Mouse (Mus musculus) lung, adult 2 months (tissue): ENCODE data around the gene Snx6. TPM values are rescaled to one million over a fixed set of nuclear protein-coding genes. Genes with fewer than 3 reads are reported as not detected.

Experiments
- DNase-seq: peaks from one replicate; pipeline ENCODE4 v3.0.0; 2022
- H3K4me1 ChIP-seq: fragments of 200-500 bp; 2 replicates; pipeline ENCODE4 v1.6.1; 2011; ENCODE audit warnings: low read length; ENCODE audit not compliant: control insufficient read depth, insufficient read depth
- H3K4me3 ChIP-seq: fragments of 200-500 bp; replicated peaks from 2 replicates; pipeline ENCODE3; 2011; ENCODE audit warnings: low read depth, mild to moderate bottlenecking, control low read depth, low read length; ENCODE audit errors: extremely low read depth
- CTCF ChIP-seq: fragments of 200-500 bp; IDR thresholded peaks from 2 replicates; pipeline ENCODE4 v1.5.1; 2011; ENCODE audit warnings: mild to moderate bottlenecking, low read length, control low read depth; ENCODE audit not compliant: insufficient read depth
- POLR2A ChIP-seq: fragments of 200-500 bp; IDR thresholded peaks from 2 replicates; pipeline ENCODE4 v1.6.1; 2011; ENCODE audit warnings: low read depth, mild to moderate bottlenecking, control low read depth, low read length, borderline replicate concordance; ENCODE audit errors: extremely low read depth
- WGBS: fragments of 180-500 bp; shearing (Covaris S2); methylation state at CpG from one replicate; pipeline ENCODE4 v1.1.7; 2018; 5-methylcytosine and 5-hydroxymethylcytosine counted together
- polyA plus RNA-seq: library from polyadenylated mRNA; depleted of rRNA; stranded (reverse); fragments of >200 nt; gene quantifications from 2 replicates; pipeline ENCODE4 v1.2.3, GENCODE M21; 2012; rRNA removed

Gene Snx6
- polyA plus RNA-seq, 1 experiment = 17.0 TPM

DNA sequence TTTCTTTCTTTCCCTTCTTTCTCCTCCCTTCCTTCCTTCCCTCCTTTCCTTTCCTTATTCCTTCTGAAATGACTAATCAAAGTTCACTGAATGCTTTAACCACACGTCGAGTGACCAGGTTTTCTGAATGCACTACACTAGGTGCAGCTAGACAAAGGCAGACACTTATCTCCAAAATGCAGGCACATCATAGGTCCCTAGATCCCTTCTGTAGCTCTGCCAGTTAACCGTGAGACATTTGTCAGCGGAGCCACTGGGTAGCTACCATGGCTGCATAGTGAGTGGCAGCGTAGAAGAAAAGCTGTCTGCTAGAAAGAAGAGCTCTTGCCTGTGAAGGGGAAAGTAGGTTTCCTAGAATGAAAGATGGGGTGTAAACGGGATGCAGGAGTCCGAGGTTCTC is 96.1 kb downstream of the Snx6 start:
- H3K4me1 ChIP-seq = no peaks in the 10 kb centered on the region
- TF ChIP-seq CTCF (no peak), POLR2A (no peak)
- DNase-seq = no peak
- no peak overlapping the region for H3K4me3 ChIP-seq
- 65% methylated on average over 7 of the region's 7 CpGs for WGBS

DNA sequence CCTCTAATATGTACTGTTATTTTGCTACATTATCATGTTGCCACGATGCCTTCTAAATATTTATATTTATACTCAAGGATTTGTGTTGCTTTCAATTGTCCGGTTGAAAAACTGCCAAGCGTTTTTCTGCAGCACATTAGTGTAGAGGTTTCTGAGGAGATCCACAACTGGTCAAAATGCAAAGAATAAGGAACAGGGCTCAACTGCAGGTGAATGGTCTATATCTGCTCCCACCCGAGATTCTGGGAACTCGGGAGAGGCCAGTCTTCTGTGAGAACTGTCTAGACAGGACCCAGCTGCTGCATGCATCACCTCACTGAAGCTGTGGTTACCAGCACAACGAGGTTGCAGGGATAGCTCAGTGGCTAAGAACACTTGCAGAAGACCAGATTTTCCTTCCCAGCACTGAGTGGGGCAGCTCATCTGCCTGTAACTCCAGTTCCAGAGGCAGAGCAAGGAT is 97.7 kb downstream of the Snx6 start:
- no peak for TF ChIP-seq CTCF
- TF ChIP-seq POLR2A = no peak
- no peaks in the 10 kb centered on the region for H3K4me1 ChIP-seq
- 25% methylated on average over 6 of the region's 6 CpGs for WGBS
- DNase-seq = no peak
- no peak overlapping the region for H3K4me3 ChIP-seq

DNA sequence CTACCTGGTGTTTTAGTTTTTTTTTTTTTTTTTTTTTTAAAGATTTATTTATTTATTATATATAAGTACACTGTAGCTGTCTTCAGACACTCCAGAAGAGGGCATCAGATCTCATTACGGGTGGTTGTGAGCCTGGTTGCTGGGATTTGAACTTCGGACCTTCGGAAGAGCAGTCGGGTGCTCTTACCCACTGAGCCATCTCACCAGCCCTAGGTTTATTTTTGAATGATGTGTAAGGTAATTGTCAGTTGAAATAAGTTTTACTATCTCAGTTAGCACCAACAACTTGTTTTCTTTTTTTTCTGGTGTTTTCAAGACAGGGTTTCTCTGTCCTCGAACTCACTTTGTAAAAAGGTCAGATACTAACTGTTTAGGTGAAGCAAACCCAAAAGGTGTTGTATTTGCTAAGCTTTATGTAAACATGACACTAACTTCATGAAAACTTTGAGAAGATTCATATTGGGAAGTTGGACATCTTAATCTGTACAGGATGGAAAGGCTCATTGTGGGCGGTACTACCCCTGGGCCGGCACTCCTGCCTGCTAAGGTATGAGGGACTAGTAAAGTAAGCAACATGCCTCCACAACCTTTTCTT is 98.4 kb downstream of the Snx6 start:
- WGBS = 3% methylated on average over 7 of the region's 7 CpGs
- H3K4me3 ChIP-seq = no peak overlapping the region
- no peak for DNase-seq
- H3K4me1 ChIP-seq = no peaks in the 10 kb centered on the region
- TF ChIP-seq POLR2A (no peak), CTCF (no peak)

Other genes starting within 250 kb of the Snx6 start
- gene Sptssa, start 139.1 kb downstream of the Snx6 start, polyA plus RNA-seq = 67.1 and 82.2 TPM in 2 replicates
- gene Eapp, start 99.8 kb downstream of the Snx6 start, polyA plus RNA-seq = 9.5 and 10.2 TPM in 2 replicates
- 12.5 and 27.8 TPM in 2 replicates for gene Cfl2, start 67.2 kb upstream of the Snx6 start, polyA plus RNA-seq
- gene Gm20403, start 190.8 kb upstream of the Snx6 start, polyA plus RNA-seq = not detected in 2 replicates
- gene Baz1a, start 218.6 kb upstream of the Snx6 start, polyA plus RNA-seq = 2.7 and 5.5 TPM in 2 replicates